Mouse (Mus musculus) liver, adult 2 months (tissue): ENCODE data around the gene Mtmr4.

Experiments used
- CTCF ChIP-seq: fragments of 200-500 bp; IDR thresholded peaks from 2 replicates; pipeline ENCODE4 v1.5.1; 2011; ENCODE audit warnings: low read depth, low read length, control low read depth
- POLR2A ChIP-seq: fragments of 200-500 bp; IDR thresholded peaks from 2 replicates; pipeline ENCODE4 v1.6.1; 2011; ENCODE audit warnings: low read length, control low read depth; ENCODE audit not compliant: insufficient read depth; ENCODE audit errors: extremely low read depth

GRCm38 (mm10) chr11:87566501-87566900 lies 25.5 kb upstream of the Mtmr4 start, which contains the start of gene Gm11492:
- TF ChIP-seq CTCF: no peak
- no peak for TF ChIP-seq POLR2A
